Mouse (Mus musculus) testis, adult 2 months (tissue): ENCODE results near the gene Ctnna2.

Experiments used
- CTCF ChIP-seq: fragments of 200-500 bp; IDR thresholded peaks from 2 replicates; pipeline ENCODE4 v1.5.1; 2012; ENCODE audit warnings: low read depth, mild to moderate bottlenecking, inconsistent platforms, low read length, moderate library complexity; ENCODE audit not compliant: control insufficient read depth, insufficient read depth, insufficient replicate concordance
- POLR2A ChIP-seq: fragments of 200-500 bp; IDR thresholded peaks from 2 replicates; pipeline ENCODE4 v1.6.1; 2012; ENCODE audit warnings: low read depth, mild to moderate bottlenecking, inconsistent platforms, low read length, moderate library complexity; ENCODE audit not compliant: control insufficient read depth

- TF ChIP-seq CTCF (no peak), POLR2A (no peak)
Observed at GRCm38 (mm10) chr6:77980137-77981052, 896 bp upstream of the Ctnna2 start.
